Mouse (Mus musculus) left cerebral cortex, adult 18-20 months (tissue): Measurements from ENCODE around the gene H2-DMb2. TPM values are rescaled to one million over a fixed set of nuclear protein-coding genes. Genes with fewer than 3 reads are reported as not detected.

Experiments
- DNase-seq, 2 experiments: peaks; one replicate each; pipeline ENCODE4 v3.0.0; 2021 to 2022; ENCODE audit warnings: low spot score in 2 of 2, mixed read lengths in 1 of 2
- total RNA-seq, 2 experiments: library from RNA; stranded (reverse); gene quantifications; 2 replicates each; pipeline ENCODE4 v1.2.3; 2021

Gene H2-DMb2
- total RNA-seq, 2 experiments from 2014 or later = 1.2 to 1.8 TPM

- no peak for DNase-seq
Observed at GRCm38 (mm10) chr17:34179019-34179418, 35.9 kb downstream of the H2-DMb2 start.

- no peak for DNase-seq
Observed at GRCm38 (mm10) chr17:34179913-34180859, 37.1 kb downstream of the H2-DMb2 start.

DNA sequence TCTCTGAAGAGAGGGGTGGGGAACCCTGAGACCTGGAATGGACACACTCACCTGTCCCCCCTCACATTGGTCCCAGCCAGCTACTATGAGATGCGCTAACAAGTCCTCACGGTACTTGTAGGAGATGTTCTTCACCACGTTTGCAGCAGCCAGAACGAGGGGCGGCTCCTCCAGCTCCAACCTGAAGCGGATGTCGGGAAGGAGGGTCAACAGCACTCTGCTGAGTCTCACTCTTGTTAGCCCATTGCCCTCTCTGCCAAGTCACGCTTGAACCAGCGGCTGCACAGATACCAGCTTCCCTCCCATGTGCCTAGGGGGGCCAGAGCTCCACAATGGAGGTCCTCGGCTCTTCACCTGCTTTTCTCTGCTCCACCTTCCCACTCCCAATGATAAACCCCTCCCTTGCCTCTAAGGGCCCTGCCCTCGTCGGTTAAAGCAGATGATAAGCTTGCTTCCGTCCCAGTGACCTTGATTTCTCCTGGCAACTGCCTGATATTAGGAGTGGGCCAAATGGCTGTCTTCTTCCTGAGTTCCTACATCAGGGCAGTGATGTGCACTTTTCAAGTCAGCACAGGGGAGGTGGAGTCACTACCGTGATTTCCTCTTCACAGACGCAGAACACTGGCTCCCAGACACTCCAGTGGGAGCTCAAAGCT lies 40.6 kb downstream of the H2-DMb2 start:
- DNase-seq = no peak

- DNase-seq = no peak
Observed at GRCm38 (mm10) chr17:34185526-34185925, 42.4 kb downstream of the H2-DMb2 start.

GRCm38 (mm10) chr17:34186885-34187260 lies 43.8 kb downstream of the H2-DMb2 start:
- no peak for DNase-seq

GRCm38 (mm10) chr17:34187261-34187916 lies 44.3 kb downstream of the H2-DMb2 start, which contains the start of the genes Tap1 and Psmb9:
TSS of gene Tap1 (plus strand) at chr17:34187553.
TSS of gene Psmb9 (minus strand) at chr17:34187764.
- DNase-seq = peak; percentile 95 to 97

DNA sequence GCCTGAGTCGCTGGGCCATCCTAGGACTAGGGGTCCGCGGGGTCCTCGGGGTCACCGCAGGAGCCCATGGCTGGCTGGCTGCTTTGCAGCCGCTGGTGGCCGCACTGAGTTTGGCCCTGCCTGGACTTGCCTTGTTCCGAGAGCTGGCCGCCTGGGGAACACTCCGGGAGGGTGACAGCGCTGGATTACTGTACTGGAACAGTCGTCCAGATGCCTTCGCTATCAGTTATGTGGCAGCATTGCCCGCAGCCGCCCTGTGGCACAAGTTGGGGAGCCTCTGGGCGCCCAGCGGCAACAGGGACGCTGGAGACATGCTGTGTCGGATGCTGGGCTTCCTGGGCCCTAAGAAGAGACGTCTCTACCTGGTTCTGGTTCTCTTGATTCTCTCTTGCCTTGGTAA lies 44.9 kb downstream of the H2-DMb2 start:
- no peak for DNase-seq

GRCm38 (mm10) chr17:34188986-34189385 lies 45.9 kb downstream of the H2-DMb2 start:
- no peak for DNase-seq

DNA sequence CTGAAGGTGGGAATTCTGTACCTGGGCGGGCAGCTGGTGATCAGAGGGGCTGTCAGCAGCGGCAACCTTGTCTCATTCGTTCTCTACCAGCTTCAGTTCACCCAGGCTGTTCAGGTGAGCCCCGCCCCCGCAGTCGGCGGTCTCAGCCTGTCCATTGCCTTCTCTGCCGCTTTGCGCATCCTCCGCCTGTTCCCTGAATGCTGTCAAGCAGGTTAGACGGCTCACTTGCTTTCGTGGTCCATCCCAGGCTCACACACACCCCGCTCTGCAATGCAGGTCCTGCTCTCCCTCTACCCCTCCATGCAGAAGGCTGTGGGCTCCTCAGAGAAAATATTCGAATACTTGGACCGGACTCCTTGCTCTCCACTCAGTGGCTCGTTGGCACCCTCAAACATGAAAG lies 49.7 kb downstream of the H2-DMb2 start:
- DNase-seq = no peak

GRCm38 (mm10) chr17:34193468-34193867 lies 50.4 kb downstream of the H2-DMb2 start:
- no peak for DNase-seq

- no peak for DNase-seq
Observed at GRCm38 (mm10) chr17:34194723-34195122, 51.6 kb downstream of the H2-DMb2 start.

DNA sequence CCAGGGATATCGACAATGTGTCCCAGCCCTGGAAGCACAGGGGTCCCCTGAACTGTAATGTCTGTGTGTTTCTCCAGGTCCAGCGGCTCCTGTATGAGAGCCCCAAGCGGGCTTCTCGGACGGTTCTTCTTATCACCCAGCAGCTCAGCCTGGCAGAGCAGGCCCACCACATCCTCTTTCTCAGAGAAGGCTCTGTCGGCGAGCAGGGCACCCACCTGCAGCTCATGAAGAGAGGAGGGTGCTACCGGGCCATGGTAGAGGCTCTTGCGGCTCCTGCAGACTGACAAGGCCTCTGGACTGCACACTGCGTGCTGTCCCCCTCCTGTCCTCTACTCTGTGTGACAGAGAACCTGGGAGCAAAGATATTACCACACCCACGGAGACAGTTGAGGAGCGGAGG lies 53.4 kb downstream of the H2-DMb2 start:
- DNase-seq = no peak

DNA sequence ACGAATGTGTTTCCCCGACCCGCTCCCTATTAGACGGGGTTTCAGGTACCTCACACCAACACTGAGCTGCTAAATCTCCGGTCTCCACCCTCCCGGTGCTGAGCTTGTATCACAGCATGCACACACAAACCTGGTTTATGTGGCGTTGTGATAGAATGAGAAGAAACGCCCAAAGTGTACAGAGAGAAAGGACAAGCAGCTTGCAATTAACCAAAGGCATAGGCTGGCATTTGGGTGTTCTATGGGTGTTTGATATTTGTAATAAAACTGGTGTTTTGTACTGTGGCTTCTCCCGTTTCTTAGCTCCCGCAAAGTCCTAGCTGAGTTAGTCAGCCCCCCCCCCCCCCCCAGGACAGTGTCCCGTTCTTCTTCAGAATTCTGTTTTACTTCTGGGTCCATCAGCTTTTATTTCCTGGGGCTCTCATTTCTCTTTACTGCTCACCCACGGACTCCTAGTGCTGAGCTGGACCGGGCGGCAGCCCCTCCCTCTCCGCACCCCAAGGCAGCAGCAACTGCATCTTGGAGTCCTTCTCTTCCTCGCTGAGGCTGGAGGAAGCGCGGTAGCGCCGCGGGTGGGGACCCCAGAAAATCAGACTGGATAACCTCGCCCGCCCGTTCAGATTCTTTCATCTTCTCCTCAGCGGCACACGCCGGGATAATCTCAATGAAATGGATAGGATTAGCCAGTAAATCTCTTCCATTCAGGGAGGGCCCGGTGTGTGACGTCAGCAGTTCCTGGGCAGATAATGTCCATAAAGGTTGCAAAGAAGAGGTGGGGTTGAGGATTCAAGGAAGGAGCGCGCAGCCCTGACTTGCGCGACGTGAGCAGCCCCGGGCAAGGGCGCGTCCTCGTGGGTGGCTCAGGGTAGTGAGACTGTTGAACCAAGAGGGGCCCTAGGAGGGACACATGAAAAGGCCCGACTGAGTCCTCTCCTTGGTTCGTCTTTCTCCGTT lies 54.1 kb downstream of the H2-DMb2 start, which contains the start of gene Psmb8:
Psmb8 (plus strand) TSS at position 781 of the 954 bp plus-strand sequence.
- DNase-seq = peak; percentile 87 to 88

GRCm38 (mm10) chr17:34197904-34198520 lies 54.9 kb downstream of the H2-DMb2 start:
- DNase-seq = no peak

DNA sequence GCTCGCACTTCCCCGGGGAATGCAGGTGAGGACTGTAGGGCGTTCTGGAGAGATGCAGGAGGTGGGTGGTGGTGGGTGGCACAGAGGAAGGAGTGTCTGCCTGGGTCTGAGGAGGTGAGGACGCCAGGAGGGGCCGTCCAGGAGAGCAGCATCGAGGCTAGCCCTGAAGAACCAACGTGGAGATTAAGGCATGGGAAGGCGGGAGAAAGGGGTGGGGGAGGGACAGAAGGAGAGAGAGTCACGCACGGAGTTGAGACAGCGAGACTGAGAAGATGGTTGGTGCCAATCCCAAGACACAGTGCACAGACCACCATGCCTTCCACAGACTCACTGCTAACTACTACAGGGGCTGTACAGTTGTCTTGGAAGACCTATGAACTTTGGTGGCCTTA lies 55.4 kb downstream of the H2-DMb2 start:
- no peak for DNase-seq

GRCm38 (mm10) chr17:34199050-34199619 lies 56.0 kb downstream of the H2-DMb2 start:
- no peak for DNase-seq

- DNase-seq = no peak
Observed at GRCm38 (mm10) chr17:34200047-34200446, 56.9 kb downstream of the H2-DMb2 start.

- no peak for DNase-seq
Observed at GRCm38 (mm10) chr17:34200772-34201505, 57.8 kb downstream of the H2-DMb2 start.
